Mouse (Mus musculus) brain, adult 2 months (tissue): Measurements from ENCODE around the gene Serpinb9f.
"Not testable (repeated sequence)": the region's sequence is repeated elsewhere in the genome, so short reads cannot be mapped to it uniquely, and the experiment has no call there.

Experiments
- DNase-seq: peaks from one replicate; pipeline ENCODE4 v3.0.0; 2011; ENCODE audit warnings: low read depth, low spot score

Serpinb9f gene

DNA sequence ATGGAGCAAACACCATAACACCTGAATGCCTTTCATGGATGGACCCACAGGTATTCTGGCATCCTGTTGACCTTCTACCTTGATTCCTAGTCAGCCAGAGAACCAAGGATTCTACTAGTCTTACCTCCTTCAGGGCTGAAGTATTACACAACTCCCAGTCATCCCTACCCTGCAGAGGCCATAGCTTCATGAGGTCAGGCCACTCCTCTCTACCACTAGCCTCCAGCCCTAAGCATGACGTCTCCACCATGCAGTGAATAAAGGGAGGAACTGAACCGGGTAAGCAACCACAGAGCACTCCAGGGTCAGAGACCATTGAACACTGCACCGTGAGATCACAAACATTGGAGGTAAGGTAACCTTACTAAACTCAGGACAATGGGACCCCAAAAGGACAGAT is at the start of gene Serpinb9f:
Serpinb9f (plus strand) TSS at position 301 of the 400 bp plus-strand sequence.
- DNase-seq, result not testable (repeated sequence)

DNA sequence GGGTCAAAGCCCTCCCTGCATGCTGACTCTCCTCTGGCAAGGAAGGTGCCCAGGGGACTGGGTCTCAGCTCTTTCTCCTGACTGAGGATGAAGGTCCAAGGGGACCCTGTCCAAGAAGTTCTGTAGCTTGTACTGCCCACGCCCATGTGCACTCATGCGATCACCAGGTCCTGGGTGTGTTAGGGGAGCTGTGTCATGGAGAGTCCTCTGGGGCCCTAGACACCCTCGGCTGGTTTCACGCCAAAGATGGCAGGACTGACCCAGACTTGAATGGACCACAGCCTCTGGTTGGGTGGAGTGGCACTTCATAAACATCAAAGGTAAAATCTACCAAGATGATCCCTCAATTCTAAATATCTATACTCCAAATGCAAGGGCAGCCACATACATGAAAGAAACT is 15.2 kb upstream of the Serpinb9f start:
- DNase-seq, result not testable (repeated sequence)

DNA sequence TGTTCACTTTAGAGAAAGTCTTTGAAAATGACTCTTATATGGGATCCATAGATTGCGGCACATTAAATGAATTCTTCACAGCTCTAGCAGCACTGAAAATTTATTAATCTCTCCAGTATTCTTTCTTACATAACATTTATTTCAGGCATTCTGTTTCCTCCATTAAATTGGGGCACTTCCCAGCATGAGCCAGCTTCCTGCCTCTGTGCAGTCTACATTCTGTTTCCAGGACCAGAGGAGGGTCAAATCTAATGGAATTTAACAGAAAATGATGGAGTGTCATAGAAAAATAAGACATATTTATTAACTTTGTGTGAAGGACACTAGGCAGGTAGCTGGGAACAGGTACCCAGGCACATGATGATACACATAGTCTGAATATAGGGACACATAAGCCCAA is 32.8 kb downstream of the Serpinb9f start:
- DNase-seq, result not testable (repeated sequence)
